Mouse (Mus musculus): ENCODE data around the gene Ces1g. TPM values are rescaled to one million over a fixed set of nuclear protein-coding genes. Genes with fewer than 3 reads are reported as not detected.

The Ces1g gene
- total RNA-seq, 1 experiment = 0.09 TPM

DNA sequence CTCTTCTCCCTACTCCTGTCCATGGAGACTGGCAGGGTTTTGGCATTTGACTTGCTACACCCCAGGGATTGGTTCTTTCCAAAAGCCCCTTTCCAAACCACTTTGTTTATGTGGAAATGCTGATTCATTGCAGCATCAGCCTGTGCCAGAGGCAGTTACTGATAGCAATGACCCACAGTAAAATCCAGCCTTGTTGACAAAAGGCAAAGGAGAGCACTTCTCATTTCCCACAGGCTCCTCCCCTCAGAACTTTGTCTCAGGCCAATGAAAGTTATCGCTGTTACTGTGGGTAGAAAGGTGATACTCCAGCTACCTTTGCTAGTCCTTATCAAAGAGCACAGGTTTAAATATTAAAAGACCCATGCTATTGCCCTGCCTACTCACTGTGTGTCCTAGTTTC, 4.4 kb downstream of the Ces1g start:
- H3K27ac ChIP-seq (ENCODE audit: insufficient read depth, low read depth, low read length, poor library complexity, severe bottlenecking) = no peak overlapping the region

DNA sequence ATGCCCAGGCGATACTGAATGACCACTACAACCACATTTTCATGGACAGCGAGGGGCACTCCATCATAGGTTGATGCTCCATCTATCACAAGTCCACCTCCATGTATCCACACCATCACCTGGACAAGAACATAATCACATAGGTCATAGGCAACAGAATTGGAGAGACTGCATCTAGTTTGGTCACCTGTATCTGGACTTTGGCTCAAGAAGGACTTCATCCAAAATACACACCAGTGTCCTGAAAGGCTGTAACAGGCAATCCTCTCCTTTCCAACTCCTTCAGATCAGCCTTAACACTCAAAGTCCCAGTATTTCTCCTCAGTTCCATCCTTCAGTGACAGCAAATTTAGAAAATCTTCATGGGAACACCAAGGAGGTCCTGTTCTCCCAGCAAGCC, 6.0 kb downstream of the Ces1g start:
- Histone ChIP-seq H3K9me3 (ENCODE audit: control insufficient read depth, insufficient read depth, low read depth, low read length) (no peaks in the 10 kb centered on the region), H3K27ac (ENCODE audit: insufficient read depth, low read depth, low read length, poor library complexity, severe bottlenecking) (no peak overlapping the region), H3K4me3 (ENCODE audit: insufficient read depth in 1 of 2, low read depth in 1 of 2, low read length in 2 of 2, poor library complexity in 1 of 2, severe bottlenecking in 1 of 2) (no peak overlapping the region), H3K36me3 (ENCODE audit: control insufficient read depth, insufficient read depth, low read length, poor library complexity, severe bottlenecking) (no peaks in the 10 kb centered on the region), H3K9ac (ENCODE audit: insufficient read depth, low read depth, low read length, poor library complexity, severe bottlenecking) (no peak overlapping the region), H3K4me1 (ENCODE audit: control insufficient read depth in 2 of 2, insufficient read depth in 2 of 2, low read length in 2 of 2, poor library complexity in 1 of 2) (no peaks in the 10 kb centered on the region)
- DNase-seq (ENCODE audit: low read depth, low spot score) = no peak
- no peak for TF ChIP-seq MAFK (IDR thresholded peaks at IDR 0.05; ENCODE audit: insufficient read depth, low read depth, low read length)
- TF ChIP-seq ZNF384 (IDR thresholded peaks at IDR 0.05; ENCODE audit: low read depth, low read length) = no peak
- TF ChIP-seq HCFC1 (IDR thresholded peaks at IDR 0.05; ENCODE audit: borderline replicate concordance, insufficient read depth, low read length) = no peak
- TF ChIP-seq CHD2 (IDR thresholded peaks at IDR 0.05; ENCODE audit: low read depth, low read length) = no peak
- no peak for TF ChIP-seq ZC3H11A (IDR thresholded peaks at IDR 0.05; ENCODE audit: borderline replicate concordance, low read depth, low read length)
- in situ Hi-C loops (cut with MboI; ENCODE audit: low sequenced_read_pairs in 2 of 2, unreplicated experiment in 2 of 2) = no loop called here

More for the DNA sequence above, 4.4 kb downstream of the Ces1g start:
- H3K9me3 ChIP-seq (ENCODE audit: control insufficient read depth, insufficient read depth, low read depth, low read length) = no peaks in the 10 kb centered on the region
- in situ Hi-C loops (cut with MboI; ENCODE audit: low sequenced_read_pairs in 2 of 2, unreplicated experiment in 2 of 2) = no loop called here
- no peak overlapping the region for H3K4me3 ChIP-seq (ENCODE audit: insufficient read depth in 1 of 2, low read depth in 1 of 2, low read length in 2 of 2, poor library complexity in 1 of 2, severe bottlenecking in 1 of 2)
- no peaks in the 10 kb centered on the region for H3K4me1 ChIP-seq (ENCODE audit: control insufficient read depth in 2 of 2, insufficient read depth in 2 of 2, low read length in 2 of 2, poor library complexity in 1 of 2)
- no peak overlapping the region for H3K9ac ChIP-seq (ENCODE audit: insufficient read depth, low read depth, low read length, poor library complexity, severe bottlenecking)
- DNase-seq (ENCODE audit: low read depth, low spot score) = no peak
- H3K36me3 ChIP-seq (ENCODE audit: control insufficient read depth, insufficient read depth, low read length, poor library complexity, severe bottlenecking) = no peaks in the 10 kb centered on the region
- TF ChIP-seq HCFC1 (IDR thresholded peaks at IDR 0.05; ENCODE audit: borderline replicate concordance, insufficient read depth, low read length) = no peak
- no peak for TF ChIP-seq CHD2 (IDR thresholded peaks at IDR 0.05; ENCODE audit: low read depth, low read length)
- TF ChIP-seq ZNF384 (IDR thresholded peaks at IDR 0.05; ENCODE audit: low read depth, low read length) = no peak
- TF ChIP-seq MAFK (IDR thresholded peaks at IDR 0.05; ENCODE audit: insufficient read depth, low read depth, low read length) = no peak
- no peak for TF ChIP-seq ZC3H11A (IDR thresholded peaks at IDR 0.05; ENCODE audit: borderline replicate concordance, low read depth, low read length)

DNA sequence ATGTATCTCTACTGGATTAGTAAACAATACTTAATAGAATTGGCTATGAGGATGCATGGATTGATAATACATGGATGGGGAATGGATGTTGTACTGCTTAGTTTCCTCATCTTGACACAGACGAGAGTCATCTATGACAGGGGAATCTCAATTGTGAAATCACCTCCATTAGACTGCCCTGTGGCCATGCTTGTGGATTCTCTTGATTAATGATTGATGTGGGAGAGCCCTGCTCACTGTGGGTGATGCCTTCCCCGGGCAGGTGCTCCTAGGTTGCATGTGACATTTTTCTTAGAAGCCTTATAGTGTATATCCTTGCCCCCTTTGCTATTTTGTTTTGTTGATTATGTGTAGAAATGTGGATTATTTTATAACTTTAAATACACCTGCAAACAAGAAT, 12.0 kb downstream of the Ces1g start:
- in situ Hi-C loops (cut with MboI; ENCODE audit: low sequenced_read_pairs in 2 of 2, unreplicated experiment in 2 of 2) = no loop called here
- H3K9me3 ChIP-seq (ENCODE audit: control insufficient read depth, insufficient read depth, low read depth, low read length) = no peaks in the 10 kb centered on the region
- no peak overlapping the region for H3K9ac ChIP-seq (ENCODE audit: insufficient read depth, low read depth, low read length, poor library complexity, severe bottlenecking)
- DNase-seq (ENCODE audit: low read depth, low spot score) = no peak
- H3K4me3 ChIP-seq (ENCODE audit: insufficient read depth in 1 of 2, low read depth in 1 of 2, low read length in 2 of 2, poor library complexity in 1 of 2, severe bottlenecking in 1 of 2) = no peak overlapping the region
- TF ChIP-seq CHD2 (IDR thresholded peaks at IDR 0.05; ENCODE audit: low read depth, low read length) (no peak), ZC3H11A (IDR thresholded peaks at IDR 0.05; ENCODE audit: borderline replicate concordance, low read depth, low read length) (no peak), ZNF384 (IDR thresholded peaks at IDR 0.05; ENCODE audit: low read depth, low read length) (no peak), HCFC1 (IDR thresholded peaks at IDR 0.05; ENCODE audit: borderline replicate concordance, insufficient read depth, low read length) (no peak), MAFK (IDR thresholded peaks at IDR 0.05; ENCODE audit: insufficient read depth, low read depth, low read length) (no peak)
- H3K36me3 ChIP-seq (ENCODE audit: control insufficient read depth, insufficient read depth, low read length, poor library complexity, severe bottlenecking) = no peaks in the 10 kb centered on the region
- H3K27ac ChIP-seq (ENCODE audit: insufficient read depth, low read depth, low read length, poor library complexity, severe bottlenecking) = no peak overlapping the region
- no peaks in the 10 kb centered on the region for H3K4me1 ChIP-seq (ENCODE audit: control insufficient read depth in 2 of 2, insufficient read depth in 2 of 2, low read length in 2 of 2, poor library complexity in 1 of 2)

DNA sequence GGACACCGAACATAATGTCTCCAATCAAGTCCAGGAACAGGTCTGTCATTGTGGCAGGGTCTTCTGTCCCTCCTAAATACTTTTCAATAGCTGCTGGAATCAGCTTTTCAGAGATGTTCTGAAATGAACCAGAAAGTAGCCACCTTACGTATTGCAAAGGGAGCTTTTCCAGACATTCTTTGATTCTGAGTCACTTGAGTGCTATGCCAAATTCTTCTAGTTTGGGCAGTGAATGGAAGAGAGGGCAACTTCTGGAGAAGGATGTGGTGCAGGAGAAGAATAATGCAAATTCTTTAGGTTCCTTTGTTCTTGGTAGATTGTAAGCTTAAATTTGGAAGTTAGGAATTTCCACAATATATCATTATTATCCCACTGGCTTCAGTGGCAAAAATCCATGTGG, 20.1 kb downstream of the Ces1g start:
- DNase-seq (ENCODE audit: low read depth, low spot score) = no peak
- Histone ChIP-seq H3K4me3 (ENCODE audit: insufficient read depth in 1 of 2, low read depth in 1 of 2, low read length in 2 of 2, poor library complexity in 1 of 2, severe bottlenecking in 1 of 2) (no peak overlapping the region), H3K36me3 (ENCODE audit: control insufficient read depth, insufficient read depth, low read length, poor library complexity, severe bottlenecking) (no peaks in the 10 kb centered on the region), H3K9me3 (ENCODE audit: control insufficient read depth, insufficient read depth, low read depth, low read length) (no peaks in the 10 kb centered on the region), H3K9ac (ENCODE audit: insufficient read depth, low read depth, low read length, poor library complexity, severe bottlenecking) (no peak overlapping the region), H3K4me1 (ENCODE audit: control insufficient read depth in 2 of 2, insufficient read depth in 2 of 2, low read length in 2 of 2, poor library complexity in 1 of 2) (no peaks in the 10 kb centered on the region), H3K27ac (ENCODE audit: insufficient read depth, low read depth, low read length, poor library complexity, severe bottlenecking) (no peak overlapping the region)
- in situ Hi-C loops (cut with MboI; ENCODE audit: low sequenced_read_pairs in 2 of 2, unreplicated experiment in 2 of 2) = no loop called here
- no peak for TF ChIP-seq MAFK (IDR thresholded peaks at IDR 0.05; ENCODE audit: insufficient read depth, low read depth, low read length)
- TF ChIP-seq ZNF384 (IDR thresholded peaks at IDR 0.05; ENCODE audit: low read depth, low read length) = no peak
- TF ChIP-seq ZC3H11A (IDR thresholded peaks at IDR 0.05; ENCODE audit: borderline replicate concordance, low read depth, low read length) = no peak
- no peak for TF ChIP-seq HCFC1 (IDR thresholded peaks at IDR 0.05; ENCODE audit: borderline replicate concordance, insufficient read depth, low read length)
- TF ChIP-seq CHD2 (IDR thresholded peaks at IDR 0.05; ENCODE audit: low read depth, low read length) = no peak

DNA sequence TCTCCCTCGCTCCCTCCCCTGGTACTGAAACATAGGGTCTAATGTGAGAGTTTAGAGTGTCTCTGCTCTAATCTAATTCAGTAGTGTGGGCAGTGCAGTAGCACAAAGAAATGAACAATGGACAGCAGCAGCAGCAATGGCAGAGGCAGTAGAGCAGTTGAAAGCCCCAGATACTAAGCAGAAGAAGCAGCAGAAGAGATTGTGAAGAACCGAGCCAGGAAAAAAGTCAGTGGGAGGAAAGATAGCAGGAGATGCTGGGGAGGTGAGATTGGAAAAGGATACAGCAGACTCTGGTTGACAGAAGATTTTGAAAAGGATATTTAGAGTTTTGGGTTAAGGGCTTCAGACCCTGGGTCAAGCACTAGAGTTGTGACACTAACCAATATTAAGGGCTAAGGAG, 21.6 kb downstream of the Ces1g start:
- Histone ChIP-seq H3K4me1 (ENCODE audit: control insufficient read depth in 2 of 2, insufficient read depth in 2 of 2, low read length in 2 of 2, poor library complexity in 1 of 2) (no peaks in the 10 kb centered on the region), H3K4me3 (ENCODE audit: insufficient read depth in 1 of 2, low read depth in 1 of 2, low read length in 2 of 2, poor library complexity in 1 of 2, severe bottlenecking in 1 of 2) (no peak overlapping the region), H3K9ac (ENCODE audit: insufficient read depth, low read depth, low read length, poor library complexity, severe bottlenecking) (no peak overlapping the region), H3K9me3 (ENCODE audit: control insufficient read depth, insufficient read depth, low read depth, low read length) (no peaks in the 10 kb centered on the region), H3K27ac (ENCODE audit: insufficient read depth, low read depth, low read length, poor library complexity, severe bottlenecking) (no peak overlapping the region), H3K36me3 (ENCODE audit: control insufficient read depth, insufficient read depth, low read length, poor library complexity, severe bottlenecking) (no peaks in the 10 kb centered on the region)
- in situ Hi-C loops (cut with MboI; ENCODE audit: low sequenced_read_pairs in 2 of 2, unreplicated experiment in 2 of 2) = no loop called here
- no peak for DNase-seq (ENCODE audit: low read depth, low spot score)
- TF ChIP-seq MAFK (IDR thresholded peaks at IDR 0.05; ENCODE audit: insufficient read depth, low read depth, low read length) (no peak), CHD2 (IDR thresholded peaks at IDR 0.05; ENCODE audit: low read depth, low read length) (no peak), ZC3H11A (IDR thresholded peaks at IDR 0.05; ENCODE audit: borderline replicate concordance, low read depth, low read length) (no peak), ZNF384 (IDR thresholded peaks at IDR 0.05; ENCODE audit: low read depth, low read length) (no peak), HCFC1 (IDR thresholded peaks at IDR 0.05; ENCODE audit: borderline replicate concordance, insufficient read depth, low read length) (no peak)
